In genomic region chr19:4618183-4618582, GRCm38 (mm10) we compare ENCODE assay signal across 8 mouse cellular contexts. TPM values are rescaled to one million over a fixed set of nuclear protein-coding genes. Genes with fewer than 3 reads are reported as not detected.
DNase-seq lines count a peak whose midpoint lies in the region; ATAC-seq lines count a peak whose summit lies in the region.

No protein-coding gene starts in this region.

- no peak overlapping the region for H3K4me3 ChIP-seq in forebrain, embryonic 12.5 days (replicated peaks)
- no peak overlapping the region for H3K4me3 ChIP-seq in forebrain, embryonic 15.5 days
- 0 out of 2 replicates have a peak overlapping the region, but pooled peaks have one; percentile 12 for H3K4me3 ChIP-seq in midbrain, embryonic 10.5 days
- H3K4me3 ChIP-seq in midbrain, embryonic 15.5 days: no peak overlapping the region
- H3K4me3 ChIP-seq in limb, embryonic 10.5 days: no peak overlapping the region
- H3K4me3 ChIP-seq in kidney, embryonic 15.5 days (replicated peaks): no peak overlapping the region

- DNase-seq in midbrain, embryonic 10.5 days (ENCODE audit: low spot score): peak; percentile 50
- peak; percentile 51 for DNase-seq in limb, embryonic 10.5 days (ENCODE audit: low spot score)
- peak; percentile 69 for DNase-seq in retina, embryonic 14.5 days (ENCODE audit: low spot score)
- DNase-seq in thymus, postnatal 36 days: no peak

- WGBS in forebrain, embryonic 12.5 days: 27% methylated on average over 18 of the region's 18 CpGs
- 25% methylated on average over 18 of the region's 18 CpGs for WGBS in forebrain, embryonic 15.5 days
- 31% methylated on average over 18 of the region's 18 CpGs for WGBS in midbrain, embryonic 10.5 days
- WGBS in midbrain, embryonic 15.5 days: 29% methylated on average over 18 of the region's 18 CpGs
- 31% methylated on average over 18 of the region's 18 CpGs for WGBS in limb, embryonic 10.5 days
- 47% methylated on average over 18 of the region's 18 CpGs for WGBS in kidney, embryonic 15.5 days

- 0 out of 2 replicates have a peak overlapping the region, but pooled peaks have one; percentile 8 for H3K27ac ChIP-seq in forebrain, embryonic 12.5 days
- no peak overlapping the region for H3K27ac ChIP-seq in forebrain, embryonic 15.5 days (replicated peaks)
- no peak overlapping the region for H3K27ac ChIP-seq in midbrain, embryonic 10.5 days (replicated peaks)
- H3K27ac ChIP-seq in midbrain, embryonic 15.5 days: no peak overlapping the region
- no peak overlapping the region for H3K27ac ChIP-seq in limb, embryonic 10.5 days
- H3K27ac ChIP-seq in kidney, embryonic 15.5 days: no peak overlapping the region

- ATAC-seq in forebrain, embryonic 12.5 days (ENCODE audit: low FRiP score): no peak
- no peak for ATAC-seq in forebrain, embryonic 15.5 days (replicated peaks)
- ATAC-seq in midbrain, embryonic 15.5 days (replicated peaks): no peak
- no peak for ATAC-seq in kidney, embryonic 15.5 days (replicated peaks; ENCODE audit: low FRiP score)

- peaks cover 35% of the 10 kb centered on the region for H3K36me3 ChIP-seq in forebrain, embryonic 12.5 days (replicated peaks)
- peaks cover 20% of the 10 kb centered on the region for H3K36me3 ChIP-seq in forebrain, embryonic 15.5 days
- peaks cover 44% of the 10 kb centered on the region for H3K36me3 ChIP-seq in midbrain, embryonic 10.5 days
- H3K36me3 ChIP-seq in midbrain, embryonic 15.5 days (replicated peaks): peaks cover 11% of the 10 kb centered on the region
- H3K36me3 ChIP-seq in limb, embryonic 10.5 days: peaks cover 49% of the 10 kb centered on the region
- peaks cover 43% of the 10 kb centered on the region for H3K36me3 ChIP-seq in kidney, embryonic 15.5 days

- H3K27me3 ChIP-seq in forebrain, embryonic 12.5 days: peaks cover 4% of the 10 kb centered on the region; the same call in 1 of the 2 replicates
- H3K27me3 ChIP-seq in forebrain, embryonic 15.5 days: no peaks in the 10 kb centered on the region
- H3K27me3 ChIP-seq in midbrain, embryonic 10.5 days (ENCODE audit: low read depth, poor library complexity, severe bottlenecking): peaks cover 18% of the 10 kb centered on the region
- H3K27me3 ChIP-seq in midbrain, embryonic 15.5 days (replicated peaks): no peaks in the 10 kb centered on the region
- H3K27me3 ChIP-seq in limb, embryonic 10.5 days (ENCODE audit: low read depth, poor library complexity, severe bottlenecking): no peaks in the 10 kb centered on the region
- H3K27me3 ChIP-seq in kidney, embryonic 15.5 days: no peaks in the 10 kb centered on the region

- H3K4me2 ChIP-seq in forebrain, embryonic 12.5 days: no peak overlapping the region
- H3K4me2 ChIP-seq in forebrain, embryonic 15.5 days (replicated peaks): no peak overlapping the region
- no peak overlapping the region for H3K4me2 ChIP-seq in midbrain, embryonic 15.5 days
- H3K4me2 ChIP-seq in kidney, embryonic 15.5 days: no peak overlapping the region

- H3K9ac ChIP-seq in forebrain, embryonic 12.5 days: no peak overlapping the region
- H3K9ac ChIP-seq in forebrain, embryonic 15.5 days (replicated peaks): no peak overlapping the region
- no peak overlapping the region for H3K9ac ChIP-seq in midbrain, embryonic 15.5 days
- no peak overlapping the region for H3K9ac ChIP-seq in kidney, embryonic 15.5 days

- H3K4me1 ChIP-seq in forebrain, embryonic 12.5 days: peaks cover 26% of the 10 kb centered on the region
- H3K4me1 ChIP-seq in forebrain, embryonic 15.5 days: peaks cover 24% of the 10 kb centered on the region
- peaks cover 42% of the 10 kb centered on the region for H3K4me1 ChIP-seq in midbrain, embryonic 10.5 days
- H3K4me1 ChIP-seq in midbrain, embryonic 15.5 days: peaks cover 27% of the 10 kb centered on the region
- H3K4me1 ChIP-seq in limb, embryonic 10.5 days: peaks cover 35% of the 10 kb centered on the region
- H3K4me1 ChIP-seq in kidney, embryonic 15.5 days: peaks cover 29% of the 10 kb centered on the region

- no peaks in the 10 kb centered on the region for H3K9me3 ChIP-seq in forebrain, embryonic 12.5 days
- H3K9me3 ChIP-seq in forebrain, embryonic 15.5 days: no peaks in the 10 kb centered on the region
- H3K9me3 ChIP-seq in midbrain, embryonic 10.5 days (replicated peaks): no peaks in the 10 kb centered on the region
- no peaks in the 10 kb centered on the region for H3K9me3 ChIP-seq in midbrain, embryonic 15.5 days
- no peaks in the 10 kb centered on the region for H3K9me3 ChIP-seq in limb, embryonic 10.5 days (replicated peaks)
- no peaks in the 10 kb centered on the region for H3K9me3 ChIP-seq in kidney, embryonic 15.5 days (replicated peaks)

RNA-seq across cellular contexts. Expression of gene Lrfn4, which starts 2.7 kb away (rescaled TPM):
- polyA plus RNA-seq in forebrain, embryonic 12.5 days (2016; fragmentation: Nextera tagmentation; extraction: Ambion mirVana): 11.4 and 13.3 TPM in 2 replicates
- 10.9 and 11.7 TPM in 2 replicates for polyA plus RNA-seq in forebrain, embryonic 15.5 days (2015; fragmentation: Nextera tagmentation; extraction: Ambion mirVana)
- 5.6 and 6.5 TPM in 2 replicates for polyA plus RNA-seq in midbrain, embryonic 10.5 days (2016; fragmentation: Nextera tagmentation; extraction: Ambion mirVana)
- 12.7 and 13.9 TPM in 2 replicates for polyA plus RNA-seq in midbrain, embryonic 15.5 days (2015; fragmentation: Nextera tagmentation; extraction: Ambion mirVana)
- polyA plus RNA-seq in limb, embryonic 10.5 days (2016; fragmentation: Nextera tagmentation; extraction: Ambion mirVana): 7.8 and 8.0 TPM in 2 replicates
- 6.6 and 7.7 TPM in 2 replicates for polyA plus RNA-seq in kidney, embryonic 15.5 days (2015; fragmentation: Nextera tagmentation; extraction: Ambion mirVana)

RNA-seq across cellular contexts. Expression of gene Rce1, which starts 7.3 kb away (rescaled TPM):
- polyA plus RNA-seq in forebrain, embryonic 12.5 days (2016; fragmentation: Nextera tagmentation; extraction: Ambion mirVana): 57.8 and 63.0 TPM in 2 replicates
- 53.8 and 56.5 TPM in 2 replicates for polyA plus RNA-seq in forebrain, embryonic 15.5 days (2015; fragmentation: Nextera tagmentation; extraction: Ambion mirVana)
- 80.7 and 87.0 TPM in 2 replicates for polyA plus RNA-seq in midbrain, embryonic 10.5 days (2016; fragmentation: Nextera tagmentation; extraction: Ambion mirVana)
- 53.7 and 54.1 TPM in 2 replicates for polyA plus RNA-seq in midbrain, embryonic 15.5 days (2015; fragmentation: Nextera tagmentation; extraction: Ambion mirVana)
- polyA plus RNA-seq in limb, embryonic 10.5 days (2016; fragmentation: Nextera tagmentation; extraction: Ambion mirVana): 85.7 and 90.4 TPM in 2 replicates
- 79.8 and 80.5 TPM in 2 replicates for polyA plus RNA-seq in kidney, embryonic 15.5 days (2015; fragmentation: Nextera tagmentation; extraction: Ambion mirVana)

Comparison
In these comparisons a context has a peak if more than half of its experiments do, and no peak if none do; other contexts are left out.
1. DNase-seq: peak in midbrain, embryonic 10.5 days (single experiment), limb, embryonic 10.5 days (single experiment) and retina, embryonic 14.5 days (single experiment); none in thymus, postnatal 36 days (0 of 2).